Mouse (Mus musculus): Measurements from ENCODE around the gene Tcf7l2.

DNA sequence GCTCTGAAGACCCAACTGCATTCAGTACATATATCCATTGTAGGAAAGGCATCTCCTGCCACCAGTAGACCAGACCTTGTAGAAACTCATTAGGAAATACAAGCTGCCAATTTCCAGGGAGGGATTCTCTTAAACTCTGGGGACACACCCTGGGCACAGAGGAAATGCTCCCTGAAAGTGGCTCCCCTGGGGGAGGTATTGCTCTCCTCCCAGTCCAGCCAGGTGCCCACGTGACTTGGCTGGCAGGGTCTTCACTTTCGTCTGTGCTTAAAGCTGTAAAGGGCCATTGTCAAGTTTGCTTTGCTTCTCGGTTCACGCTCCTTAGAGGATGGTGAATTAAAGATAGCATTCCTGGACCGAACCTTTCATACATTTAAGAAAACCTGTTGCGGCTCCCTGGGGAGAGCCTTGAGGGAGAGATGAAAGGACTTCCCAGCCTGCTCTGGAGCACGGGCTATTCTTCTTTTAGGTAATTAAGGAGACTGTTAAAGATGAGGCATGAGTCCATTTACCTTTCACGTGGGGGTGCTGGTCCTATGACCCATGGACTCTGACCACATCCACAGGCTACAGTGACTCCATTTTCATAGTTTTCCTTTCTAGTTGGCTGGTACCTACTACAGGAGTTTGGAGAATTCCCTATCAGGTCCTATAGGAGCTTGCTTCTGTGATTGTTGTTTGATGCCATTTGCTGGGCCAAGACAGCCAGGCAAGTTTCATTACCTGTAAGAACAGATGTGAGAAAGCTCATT, 52.8 kb downstream of the Tcf7l2 start:
- TF ChIP-seq ZNF384 (IDR thresholded peaks at IDR 0.05; ENCODE audit: low read depth, low read length): no peak
- no peak for TF ChIP-seq ZC3H11A (IDR thresholded peaks at IDR 0.05; ENCODE audit: borderline replicate concordance, low read depth, low read length)

Measured in ES-E14 (cell line).